28 mouse cellular contexts compared by ENCODE assay signal in genomic region chr1:181476141-181476540, GRCm38 (mm10). TPM values are rescaled to one million over a fixed set of nuclear protein-coding genes. Genes with fewer than 3 reads are reported as not detected.
DNase-seq lines count a peak whose midpoint lies in the region; ATAC-seq and TF ChIP-seq lines count a peak whose summit lies in the region.
"Had no signal": no experiment of that assay in that cellular context is flagged by ENCODE, and none has a peak within 500 bp of the region (broad histone marks: within the 10 kb centered on the region; RNA-seq: fewer than 3 reads in every experiment).

No protein-coding gene starts in this region.

- no peak for TF ChIP-seq CTCF in gastrocnemius, adult 2 months (IDR thresholded peaks at IDR 0.05)

- H3K4me3 ChIP-seq in gastrocnemius, adult 2 months = no peak overlapping the region
- H3K4me3 ChIP-seq in kidney, embryonic 14.5 days (ENCODE audit: low read length) = no peak overlapping the region
- H3K4me3 ChIP-seq: forebrain, embryonic 10.5 days; heart, embryonic 10.5 days; hindbrain, embryonic 10.5 days; limb, embryonic 15.5 days; liver, embryonic 15.5 days; midbrain, embryonic 15.5 days; myocyte; neural tube, embryonic 13.5 days had no signal

- 81% methylated on average over 8 of the region's 8 CpGs for WGBS in kidney, embryonic 14.5 days

- H3K27me3 ChIP-seq in kidney, embryonic 14.5 days (ENCODE audit: control insufficient read depth, insufficient read depth, low read length) = no peaks in the 10 kb centered on the region
- H3K27me3 ChIP-seq: limb, embryonic 15.5 days; liver, embryonic 15.5 days; midbrain, embryonic 15.5 days; neural tube, embryonic 13.5 days had no signal

- DNase-seq in gastrocnemius, adult 2 months = peak; percentile 23
- DNase-seq in gastrocnemius, postnatal 36 days = no peak
- DNase-seq in heart, postnatal 4 days = peak; percentile 32
- DNase-seq in heart, adult 8-10 months (ENCODE audit: low spot score) = no peak
- DNase-seq in kidney, adult 9 months = peak; percentile 81
- peak; percentile 49 to 54 for DNase-seq in kidney, postnatal 25 days
- DNase-seq: cerebellum, adult 11 months; cerebellum, postnatal 14 days; gastrocnemius, postnatal 14 days; lung, postnatal 4 days; retina, postnatal 1 day; thymus, postnatal 14 days had no signal

- H3K4me1 ChIP-seq in kidney, embryonic 14.5 days (ENCODE audit: control insufficient read depth, insufficient read depth, low read length) = no peaks in the 10 kb centered on the region; the same call in 1 of the 2 replicates
- H3K4me1 ChIP-seq: forebrain, embryonic 10.5 days; heart, embryonic 10.5 days; hindbrain, embryonic 10.5 days; limb, embryonic 15.5 days; liver, embryonic 15.5 days had no signal

- H3K9ac ChIP-seq in kidney, embryonic 14.5 days (ENCODE audit: low read depth, low read length) = no peak overlapping the region
- H3K9ac ChIP-seq: limb, embryonic 15.5 days; liver, embryonic 15.5 days; midbrain, embryonic 15.5 days; neural tube, embryonic 13.5 days had no signal

- intact Hi-C loops in gastrocnemius, adult 2 months (cut with DNase I) = no loop called here
- intact Hi-C loops in gastrocnemius, postnatal 36 days (cut with DNase I) = no loop called here

- ATAC-seq in kidney, embryonic 14.5 days (ENCODE audit: low FRiP score, low TSS enrichment) = no peak
- ATAC-seq: CD4-positive, CD25-positive, alpha-beta regulatory T cell, adult 4 months; forebrain, embryonic 16.5 days; midbrain, embryonic 15.5 days had no signal

- H3K9me3 ChIP-seq in kidney, embryonic 14.5 days (ENCODE audit: control insufficient read depth, low read length) = peaks cover 6% of the 10 kb centered on the region
- H3K9me3 ChIP-seq: liver, embryonic 15.5 days; midbrain, embryonic 15.5 days had no signal

- no peak overlapping the region for H3K27ac ChIP-seq in gastrocnemius, adult 2 months
- no peak overlapping the region for H3K27ac ChIP-seq in kidney, embryonic 14.5 days (ENCODE audit: low read depth, low read length)
- H3K27ac ChIP-seq: forebrain, embryonic 10.5 days; heart, embryonic 10.5 days; hindbrain, embryonic 10.5 days; kidney, postnatal 0 days; limb, embryonic 15.5 days; liver, embryonic 15.5 days; midbrain, embryonic 15.5 days; neural tube, embryonic 13.5 days had no signal

- H3K36me3 ChIP-seq in kidney, embryonic 14.5 days (ENCODE audit: control insufficient read depth, insufficient read depth, low read length) = no peaks in the 10 kb centered on the region
- H3K36me3 ChIP-seq: forebrain, embryonic 10.5 days; hindbrain, embryonic 10.5 days; limb, embryonic 15.5 days; liver, embryonic 15.5 days; midbrain, embryonic 15.5 days; neural tube, embryonic 13.5 days had no signal

- H3K4me2 ChIP-seq in kidney, embryonic 14.5 days (replicated peaks; ENCODE audit: low read depth, low read length) = no peak overlapping the region
- H3K4me2 ChIP-seq: limb, embryonic 15.5 days; liver, embryonic 15.5 days; midbrain, embryonic 15.5 days; neural tube, embryonic 13.5 days had no signal

RNA-seq across cellular contexts. Expression of gene Ccdc121, which starts 35.1 kb away (rescaled TPM):
- total RNA-seq in gastrocnemius, adult 2 months (2021) = not detected
- total RNA-seq in gastrocnemius, postnatal 36 days (2021) = not detected
- total RNA-seq in heart, postnatal 4 days (2021) = not detected
- total RNA-seq in heart, adult 8-10 months (2022) = not detected
- polyA plus RNA-seq in kidney, embryonic 14.5 days (2014; fragmentation: Nextera tagmentation; extraction: Ambion mirVana) = 0.19 and 0.39 TPM in 2 replicates
- total RNA-seq: adrenal gland, postnatal 4 days; gastrocnemius, postnatal 14 days; megakaryocyte-erythroid progenitor cell, adult 5-6 weeks had no signal
- polyA plus RNA-seq: CD4-positive, CD25-positive, alpha-beta regulatory T cell, adult 4 months; embryonic facial prominence, embryonic 11.5 days; forebrain, embryonic 10.5 days; forebrain, embryonic 16.5 days; heart, embryonic 10.5 days; liver, embryonic 15.5 days; midbrain, embryonic 15.5 days; myocyte; neural tube, embryonic 13.5 days; stomach, embryonic 14.5 days had no signal

Comparison
In these comparisons a context has a peak if more than half of its experiments do, and no peak if none do; other contexts are left out.
1. DNase-seq: peak in gastrocnemius, adult 2 months (single experiment), heart, postnatal 4 days (single experiment), kidney, adult 9 months (single experiment) and kidney, postnatal 25 days (2 of 2); none in gastrocnemius, postnatal 36 days (0 of 2) and heart, adult 8-10 months (single experiment).